Mouse (Mus musculus) CH12.LX (cell line): ENCODE measurements at regions not wholly inside any gene's neighbourhood (a gene's known extent, or its start where the extent isn't known, plus 50 kb on each side); places are given as distances from the start of the nearest gene placed in this dataset.

Experiments used
- DNase-seq: peaks from one replicate; pipeline ENCODE4 v3.0.0-alpha.2; 2013; ENCODE audit errors: extremely low read depth
- H3K27ac ChIP-seq: 2 replicates; pipeline ENCODE4 v1.5.1; 2012; ENCODE audit warnings: low read depth, mild to moderate bottlenecking, control low read depth, moderate library complexity; ENCODE audit not compliant: insufficient read depth
- H3K27me3 ChIP-seq: replicated peaks from 2 replicates; pipeline ENCODE3; 2012; ENCODE audit warnings: inconsistent platforms
- H3K36me3 ChIP-seq, 2 experiments: replicated peaks in 1 of 2; 2 replicates each; pipeline versions ENCODE3 to v1.6.1; 2012; ENCODE audit warnings: inconsistent platforms in 1 of 2, low read length in 1 of 2, mild to moderate bottlenecking in 1 of 2, mixed read lengths in 1 of 2, moderate library complexity in 1 of 2; ENCODE audit not compliant: control insufficient read depth in 1 of 2, insufficient read depth in 1 of 2
- H3K4me1 ChIP-seq, 2 experiments: 2 replicates each; pipeline ENCODE4 v1.6.1; 2012; ENCODE audit warnings: inconsistent platforms in 1 of 2, moderate library complexity in 1 of 2; ENCODE audit not compliant: insufficient read depth in 2 of 2, control insufficient read depth in 1 of 2
- H3K4me2 ChIP-seq: 2 replicates; pipeline ENCODE4 v1.6.1; 2012; ENCODE audit warnings: low read depth, mild to moderate bottlenecking, control low read depth; ENCODE audit not compliant: poor library complexity, insufficient read depth, severe bottlenecking
- H3K4me3 ChIP-seq, 3 experiments: fragments of 150-350 bp in 1 of 3; sonication (generic) in 1 of 3; replicated peaks in 1 of 3; 2 replicates each; pipeline versions ENCODE3 to v1.5.1; 2011 to 2012; ENCODE audit warnings: low read depth in 2 of 3, low read length in 2 of 3, mild to moderate bottlenecking in 2 of 3, moderate library complexity in 2 of 3, control low read depth in 1 of 3, improper control_type of control experiment in 1 of 3, inconsistent platforms in 1 of 3, mixed read lengths in 1 of 3; ENCODE audit not compliant: poor library complexity in 1 of 3
- H3K79me2 ChIP-seq: replicated peaks from 2 replicates; pipeline ENCODE4 v1.6.1; 2012; ENCODE audit warnings: mild to moderate bottlenecking, moderate library complexity; ENCODE audit not compliant: control insufficient read depth, poor library complexity, insufficient read depth, severe bottlenecking; ENCODE audit errors: extremely low read depth
- H3K9ac ChIP-seq: 2 replicates; pipeline ENCODE4 v1.6.1; 2012; ENCODE audit warnings: low read depth, mild to moderate bottlenecking, control low read depth, moderate library complexity; ENCODE audit not compliant: insufficient read depth
- H3K9me3 ChIP-seq: replicated peaks from 2 replicates; pipeline ENCODE3; 2012; ENCODE audit warnings: low read length, inconsistent platforms, mixed read lengths
- BHLHE40 ChIP-seq: IDR thresholded peaks from 2 replicates; pipeline ENCODE4 v1.6.1; 2011; ENCODE audit warnings: mild to moderate bottlenecking, low read depth, low read length, improper control_type of control experiment
- CTCF ChIP-seq, 2 experiments: IDR thresholded peaks in 1 of 2; conservative IDR thresholded peaks in 1 of 2; 2 replicates each; pipeline ENCODE4 v1.5.1; 2011 to 2012; ENCODE audit warnings: low read depth in 2 of 2, low read length in 2 of 2, improper control_type of control experiment in 1 of 2, inconsistent platforms in 1 of 2, mild to moderate bottlenecking in 1 of 2, moderate library complexity in 1 of 2
- ETS1 ChIP-seq: conservative IDR thresholded peaks from 2 replicates; pipeline ENCODE4 v1.6.1; 2012; ENCODE audit warnings: low read depth, mild to moderate bottlenecking, inconsistent platforms, low read length, improper control_type of control experiment, moderate library complexity
- JUN ChIP-seq: IDR thresholded peaks from 2 replicates; pipeline ENCODE4 v1.6.1; 2011; ENCODE audit warnings: low read depth, mild to moderate bottlenecking, low read length, improper control_type of control experiment, moderate library complexity; ENCODE audit not compliant: insufficient read depth
- JUND ChIP-seq: conservative IDR thresholded peaks from 2 replicates; pipeline ENCODE4 v1.6.1; 2011; ENCODE audit warnings: low read depth, low read length, improper control_type of control experiment
- KAT2A ChIP-seq: IDR thresholded peaks from 2 replicates; pipeline ENCODE4 v1.6.1; 2012; ENCODE audit warnings: low read length, improper control_type of control experiment, inconsistent platforms; ENCODE audit not compliant: insufficient replicate concordance
- MAX ChIP-seq: IDR thresholded peaks from 2 replicates; pipeline ENCODE4 v1.6.1; 2011; ENCODE audit warnings: low read length, improper control_type of control experiment
- MAZ ChIP-seq: IDR thresholded peaks from 2 replicates; pipeline ENCODE4 v1.6.1; 2012; ENCODE audit warnings: low read depth, mild to moderate bottlenecking, inconsistent platforms, low read length, improper control_type of control experiment, moderate library complexity
- MEF2A ChIP-seq: IDR thresholded peaks from 2 replicates; pipeline ENCODE4 v1.6.1; 2014; ENCODE audit warnings: low read depth, mild to moderate bottlenecking, inconsistent platforms, low read length, improper control_type of control experiment, borderline replicate concordance
- POLR2A ChIP-seq: IDR thresholded peaks from 2 replicates; pipeline ENCODE4 v1.6.1; 2011; ENCODE audit warnings: low read depth, mild to moderate bottlenecking, improper control_type of control experiment, low read length
- RAD21 ChIP-seq: IDR thresholded peaks from 2 replicates; pipeline ENCODE4 v1.6.1; 2011; ENCODE audit warnings: low read depth, mild to moderate bottlenecking, low read length, improper control_type of control experiment, moderate library complexity
- RCOR1 ChIP-seq: conservative IDR thresholded peaks from 2 replicates; pipeline ENCODE4 v1.6.1; 2012; ENCODE audit warnings: low read depth, mild to moderate bottlenecking, inconsistent platforms, low read length, improper control_type of control experiment
- SMC3 ChIP-seq: IDR thresholded peaks from 2 replicates; pipeline ENCODE4 v1.6.1; 2011; ENCODE audit warnings: low read depth, low read length, improper control_type of control experiment
- TCF12 ChIP-seq: IDR thresholded peaks from 2 replicates; pipeline ENCODE4 v1.6.1; 2014; ENCODE audit warnings: low read depth, mild to moderate bottlenecking, inconsistent platforms, low read length, improper control_type of control experiment
- ZNF384 ChIP-seq: IDR thresholded peaks from 2 replicates; pipeline ENCODE4 v1.6.1; 2012; ENCODE audit warnings: low read depth, low read length, improper control_type of control experiment, inconsistent platforms
- dilution Hi-C: fragments of 300-500 bp; cut with MboI; formaldehyde crosslinking; loops from 2 replicates; pipeline ENCODE4 v1.14.3; 2020; ENCODE audit warnings: low sequenced_read_pairs; ENCODE audit not compliant: extremely low pct_unique_long_range_greater_than_20kb, extremely low pct_ligation_motif_present
- in situ Hi-C: fragments of 300-500 bp; cut with MboI; formaldehyde crosslinking; loops from 3 replicates; pipeline ENCODE4 v1.14.3; 2019; ENCODE audit warnings: low sequenced_read_pairs, low pct_ligation_motif_present, low pct_unique_long_range_greater_than_20kb, mixed read lengths

DNA sequence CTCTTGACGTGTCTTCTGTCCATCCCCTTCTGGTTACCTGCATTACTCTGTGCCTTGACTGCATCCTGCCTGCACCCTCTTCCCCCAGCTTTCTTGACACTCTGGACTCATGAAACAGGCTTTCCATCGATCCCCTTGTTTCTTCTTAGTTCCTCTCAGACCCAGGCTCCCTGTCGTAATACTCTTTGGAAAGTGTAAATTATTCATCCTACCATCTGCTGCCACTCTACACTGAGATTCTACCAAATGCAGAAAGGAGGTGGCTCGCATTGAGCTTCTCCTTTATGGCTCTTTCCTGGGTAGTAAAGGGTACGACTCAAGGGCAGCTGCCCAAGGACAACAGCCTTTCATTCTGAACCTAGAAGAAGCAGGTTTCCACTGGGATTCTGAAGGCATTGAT, 129.5 kb downstream of the 1500009L16Rik start:
- no peak overlapping the region for H3K9ac ChIP-seq
- no peak overlapping the region for H3K4me3 ChIP-seq
- no peak overlapping the region for H3K27ac ChIP-seq
- in situ Hi-C loops (no loop called here), dilution Hi-C loops (no loop called here)
- DNase-seq: no peak
- no peaks in the 10 kb centered on the region for H3K27me3 ChIP-seq
- H3K36me3 ChIP-seq: no peaks in the 10 kb centered on the region
- no peaks in the 10 kb centered on the region for H3K9me3 ChIP-seq
- H3K4me2 ChIP-seq: no peak overlapping the region
- H3K4me1 ChIP-seq: peaks cover 0 to 3% of the 10 kb centered on the region in 2 experiments; a peak in 2 of 4 replicates
- H3K79me2 ChIP-seq: no peaks in the 10 kb centered on the region
- TF ChIP-seq TCF12 (no peak), RAD21 (no peak), RCOR1 (no peak), BHLHE40 (no peak), CTCF (conservative IDR thresholded peaks at IDR 0.05 in 1 of 2, IDR thresholded peaks at IDR 0.05 in 1 of 2; ENCODE audit: low read depth in 2 of 2, low read length in 2 of 2) (no peak), MAX (no peak), SMC3 (no peak), JUN (no peak), ETS1 (no peak), ZNF384 (no peak), KAT2A (no peak), MEF2A (no peak), POLR2A (no peak), MAZ (no peak)

DNA sequence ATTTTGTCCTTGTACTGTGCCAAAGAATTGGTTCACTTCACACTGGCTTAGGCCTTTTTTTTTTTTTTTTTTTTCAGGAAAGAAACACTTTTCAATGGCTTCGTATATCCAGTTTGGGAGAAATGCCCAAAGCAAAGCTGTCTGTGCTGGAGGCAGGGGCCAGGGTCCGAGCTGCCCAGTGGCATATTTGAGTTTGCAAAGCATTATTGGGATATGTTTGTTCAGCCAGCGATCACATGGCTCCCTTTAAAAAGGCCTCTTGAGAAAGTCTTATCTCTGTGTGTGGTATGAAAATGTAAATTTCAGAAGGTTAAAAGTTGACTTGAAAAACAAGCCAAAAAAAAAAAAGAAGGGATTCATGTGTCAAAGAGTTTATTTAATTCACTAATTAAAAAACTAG, 130.1 kb downstream of the 1500009L16Rik start:
- H3K9ac ChIP-seq: no peak overlapping the region
- DNase-seq: no peak
- peaks cover 2 to 9% of the 10 kb centered on the region in 2 experiments; a peak in 2 of 4 replicates for H3K4me1 ChIP-seq
- H3K4me3 ChIP-seq: no peak overlapping the region
- H3K27me3 ChIP-seq: no peaks in the 10 kb centered on the region
- H3K4me2 ChIP-seq: no peak overlapping the region
- H3K36me3 ChIP-seq: no peaks in the 10 kb centered on the region
- no peaks in the 10 kb centered on the region for H3K79me2 ChIP-seq
- TF ChIP-seq JUND: no peak
- TF ChIP-seq, all 38 proteins: peak for 0
- dilution Hi-C loops (no loop called here), in situ Hi-C loops (no loop called here)
- Histone ChIP-seq H3K27ac (no peak overlapping the region), H3K9me3 (no peaks in the 10 kb centered on the region)
